In the genomic region with DNA sequence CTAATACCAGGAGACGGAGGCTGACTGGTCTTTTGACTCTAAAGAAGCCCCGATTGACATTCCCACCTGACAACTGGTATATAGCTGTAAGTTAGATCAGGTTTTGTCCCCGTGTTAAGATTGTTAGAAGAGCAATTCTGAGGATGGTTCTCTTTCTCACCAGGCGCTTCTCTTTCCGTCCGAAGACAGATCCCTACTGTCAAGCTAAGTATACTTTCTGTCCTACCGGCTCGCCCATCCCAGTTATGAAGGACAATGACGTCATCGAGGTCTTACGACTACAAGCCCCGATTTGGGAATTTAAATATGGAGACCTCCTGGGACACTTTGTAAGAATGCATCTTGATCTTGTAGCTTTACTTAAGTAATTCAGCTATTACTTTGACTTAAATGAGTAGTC, we compare ENCODE assay signal across 27 mouse cellular contexts. TPM values are rescaled to one million over a fixed set of nuclear protein-coding genes. Genes with fewer than 3 reads are reported as not detected.
DNase-seq lines count a peak whose midpoint lies in the region; ATAC-seq lines count a peak whose summit lies in the region.
"Had no signal": no experiment of that assay in that cellular context is flagged by ENCODE, and none has a peak within 500 bp of the region (broad histone marks: within the 10 kb centered on the region; RNA-seq: fewer than 3 reads in every experiment).

No protein-coding gene starts in this region.

- H3K4me1 ChIP-seq in erythroblast, embryonic 14.5 days (ENCODE audit: control insufficient read depth) = peaks cover 51% of the 10 kb centered on the region
- peaks cover 52% of the 10 kb centered on the region for H3K4me1 ChIP-seq in megakaryocyte, embryonic 14.5 days
- peaks cover 25% of the 10 kb centered on the region for H3K4me1 ChIP-seq in liver, embryonic 15.5 days (replicated peaks)

- peak overlapping the region; percentile 68 for H3K4me3 ChIP-seq in erythroblast, embryonic 14.5 days (replicated peaks)
- H3K4me3 ChIP-seq in megakaryocyte, embryonic 14.5 days (replicated peaks) = peak overlapping the region; percentile 96
- peak overlapping the region; percentile 81 for H3K4me3 ChIP-seq in liver, embryonic 15.5 days (replicated peaks)

- ATAC-seq in erythroblast, adult 5-6 weeks (replicated peaks; ENCODE audit: low FRiP score, poor library complexity, severe bottlenecking) = no peak
- ATAC-seq in megakaryocyte, adult 5-6 weeks (ENCODE audit: poor library complexity, severe bottlenecking) = no peak
- ATAC-seq in liver, embryonic 15.5 days (ENCODE audit: insufficient read depth) = no peak
- ATAC-seq: CD4-positive, CD25-positive, alpha-beta regulatory T cell, adult 4 months; forebrain, embryonic 15.5 days; intestine, postnatal 0 days; Patski had no signal

- H3K9me3 ChIP-seq in erythroblast, embryonic 14.5 days (ENCODE audit: control insufficient read depth, low read length) = no peaks in the 10 kb centered on the region
- no peaks in the 10 kb centered on the region for H3K9me3 ChIP-seq in megakaryocyte, embryonic 14.5 days
- H3K9me3 ChIP-seq in liver, embryonic 15.5 days (replicated peaks) = no peaks in the 10 kb centered on the region
- H3K9me3 ChIP-seq: forebrain, embryonic 15.5 days; G1E; lung, embryonic 15.5 days; midbrain, embryonic 10.5 days had no signal

- 82% methylated on average over 12 of the region's 12 CpGs for WGBS in liver, embryonic 15.5 days (ENCODE audit: insufficient replicate concordance)

- no peak overlapping the region for H3K27ac ChIP-seq in liver, embryonic 15.5 days (replicated peaks)
- H3K27ac ChIP-seq: forebrain, embryonic 15.5 days had no signal

- no peak overlapping the region for H3K9ac ChIP-seq in liver, embryonic 15.5 days

- DNase-seq in layer of hippocampus, adult 9-11 months = no peak
- DNase-seq in gastrocnemius, adult 18-20 months (ENCODE audit: low spot score) = no peak
- DNase-seq: retina, postnatal 1 day; right cerebral cortex, postnatal 25 days had no signal

- H3K27me3 ChIP-seq in erythroblast, embryonic 14.5 days (ENCODE audit: control insufficient read depth) = no peaks in the 10 kb centered on the region
- no peaks in the 10 kb centered on the region for H3K27me3 ChIP-seq in megakaryocyte, embryonic 14.5 days (replicated peaks)
- no peaks in the 10 kb centered on the region for H3K27me3 ChIP-seq in liver, embryonic 15.5 days
- H3K27me3 ChIP-seq: forebrain, embryonic 15.5 days; lung, embryonic 15.5 days; Patski had no signal

- H3K4me2 ChIP-seq in liver, embryonic 15.5 days = peak overlapping the region; percentile 91

- peaks cover 49% of the 10 kb centered on the region for H3K36me3 ChIP-seq in erythroblast, embryonic 14.5 days (ENCODE audit: control insufficient read depth)
- H3K36me3 ChIP-seq in megakaryocyte, embryonic 14.5 days (replicated peaks; ENCODE audit: low read length) = peaks cover 49% of the 10 kb centered on the region
- H3K36me3 ChIP-seq in liver, embryonic 15.5 days (replicated peaks) = peaks cover 48% of the 10 kb centered on the region

RNA-seq across cellular contexts. Expression of a gene that starts 1.5 kb away (rescaled TPM):
- 0.40 and 0.63 TPM in 2 replicates for polyA plus RNA-seq in erythroblast, embryonic 14.5 days (2012)
- 18.8 and 20.9 TPM in 2 replicates for total RNA-seq in erythroblast, adult 5-6 weeks (2015; ENCODE audit: low replicate concordance)
- 21.9 and 22.2 TPM in 2 replicates for total RNA-seq in erythroblast, adult 5-6 weeks (2017; ENCODE audit: low replicate concordance)
- polyA plus RNA-seq in megakaryocyte, embryonic 14.5 days (2012; ENCODE audit: insufficient read depth, low replicate concordance) = 1.8 and 3.6 TPM in 2 replicates
- 77.7 and 81.1 TPM in 2 replicates for total RNA-seq in megakaryocyte, adult 5-6 weeks (2015)
- total RNA-seq in megakaryocyte, adult 5-6 weeks (2017) = 77.6 and 82.9 TPM in 2 replicates
- 18.0 and 18.1 TPM in 2 replicates for polyA plus RNA-seq in liver, embryonic 15.5 days (2015; fragmentation: Nextera tagmentation; extraction: Ambion mirVana)
- 10 to 100 TPM; 11.6 to 14.4 TPM for total RNA-seq in gastrocnemius, adult 18-20 months (2021)

RNA-seq across cellular contexts. Expression of a gene that starts 24.7 kb away (rescaled TPM):
- polyA plus RNA-seq in erythroblast, embryonic 14.5 days (2012) = not detected in 2 replicates
- total RNA-seq in erythroblast, adult 5-6 weeks (2015; ENCODE audit: low replicate concordance) = 2.7 TPM in 1 of 2 replicates, not detected in the other
- 0.17 and 1.3 TPM in 2 replicates for total RNA-seq in erythroblast, adult 5-6 weeks (2017; ENCODE audit: low replicate concordance)
- 0.13 TPM in 1 of 2 replicates, not detected in the other for polyA plus RNA-seq in megakaryocyte, embryonic 14.5 days (2012; ENCODE audit: insufficient read depth, low replicate concordance)
- total RNA-seq in megakaryocyte, adult 5-6 weeks (2015) = 1.5 and 1.8 TPM in 2 replicates
- 1.8 and 2.0 TPM in 2 replicates for total RNA-seq in megakaryocyte, adult 5-6 weeks (2017)
- polyA plus RNA-seq in liver, embryonic 15.5 days (2015; fragmentation: Nextera tagmentation; extraction: Ambion mirVana) = 0.03 and 0.06 TPM in 2 replicates
- not detected for total RNA-seq in gastrocnemius, adult 18-20 months (2021)
- total RNA-seq: adrenal gland, adult 18-20 months; adrenal gland, postnatal 36 days; gastrocnemius, adult 2 months; gastrocnemius, postnatal 4 days; left cerebral cortex, adult 2 months; left cerebral cortex, postnatal 36 days had no signal
- polyA plus RNA-seq: embryonic facial prominence, embryonic 11.5 days; forebrain, embryonic 15.5 days; G1E; heart, embryonic 16.5 days; hindbrain, embryonic 11.5 days; intestine, postnatal 0 days; kidney, embryonic 14.5 days; lung, embryonic 15.5 days; midbrain, embryonic 10.5 days; neural tube, embryonic 11.5 days had no signal

RNA-seq across cellular contexts. Expression of a gene that starts 27.9 kb away (rescaled TPM):
- polyA plus RNA-seq in erythroblast, embryonic 14.5 days (2012) = 2.6 and 3.3 TPM in 2 replicates
- total RNA-seq in erythroblast, adult 5-6 weeks (2015; ENCODE audit: low replicate concordance) = 79.2 and 116 TPM in 2 replicates
- total RNA-seq in erythroblast, adult 5-6 weeks (2017; ENCODE audit: low replicate concordance) = 239 and 296 TPM in 2 replicates
- polyA plus RNA-seq in megakaryocyte, embryonic 14.5 days (2012; ENCODE audit: insufficient read depth, low replicate concordance) = 2.0 and 5.1 TPM in 2 replicates
- total RNA-seq in megakaryocyte, adult 5-6 weeks (2015) = 46.3 and 51.3 TPM in 2 replicates
- total RNA-seq in megakaryocyte, adult 5-6 weeks (2017) = 72.7 and 92.4 TPM in 2 replicates
- 12.7 and 13.7 TPM in 2 replicates for polyA plus RNA-seq in liver, embryonic 15.5 days (2015; fragmentation: Nextera tagmentation; extraction: Ambion mirVana)
- 10 to 100 TPM; 61.4 to 62.2 TPM for total RNA-seq in gastrocnemius, adult 18-20 months (2021)
